Mouse (Mus musculus) testis, postnatal 10 days (tissue): ENCODE measurements around the gene Sele.
"Not testable (repeated sequence)": the region's sequence is repeated elsewhere in the genome, so short reads cannot be mapped to it uniquely, and the experiment has no call there.

ENCODE experiments used
- DNase-seq: peaks from one replicate; pipeline ENCODE4 v3.0.0; 2021; ENCODE audit warnings: low spot score

The Sele gene

GRCm38 (mm10) chr1:164047934-164048333 lies at the start of gene Sele:
TSS of gene Sele (plus strand) at chr1:164048234.
- DNase-seq = no peak

DNA sequence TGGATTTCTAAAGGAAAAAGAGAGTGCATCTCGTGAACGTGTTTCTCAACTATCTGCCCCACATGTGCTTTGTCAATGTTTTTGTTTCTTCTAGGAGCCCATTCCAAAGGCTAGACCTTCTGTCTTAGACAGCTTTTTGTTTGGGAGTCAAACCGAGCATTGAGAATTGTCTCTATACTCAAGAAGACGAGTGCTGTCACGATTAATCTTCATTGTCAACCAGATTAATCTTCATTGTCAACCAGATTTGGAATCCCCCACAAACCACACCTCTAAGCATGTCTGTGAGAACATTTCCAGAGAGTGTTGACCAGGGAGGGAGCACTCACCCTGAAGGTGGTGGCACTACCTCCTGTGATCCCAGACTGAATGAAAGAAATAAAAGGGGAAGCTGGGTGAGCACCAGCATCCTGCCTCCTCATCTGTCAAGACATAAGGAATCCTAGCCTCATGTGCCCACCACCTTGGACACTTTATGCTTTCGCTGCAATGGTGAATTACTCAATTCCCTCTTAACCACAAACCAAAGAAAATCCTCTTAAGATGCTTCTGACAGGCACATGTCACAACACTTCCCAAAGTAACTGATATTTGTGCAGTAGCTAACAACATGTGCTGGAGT lies 46.1 kb upstream of the Sele start:
- DNase-seq = no peak

DNA sequence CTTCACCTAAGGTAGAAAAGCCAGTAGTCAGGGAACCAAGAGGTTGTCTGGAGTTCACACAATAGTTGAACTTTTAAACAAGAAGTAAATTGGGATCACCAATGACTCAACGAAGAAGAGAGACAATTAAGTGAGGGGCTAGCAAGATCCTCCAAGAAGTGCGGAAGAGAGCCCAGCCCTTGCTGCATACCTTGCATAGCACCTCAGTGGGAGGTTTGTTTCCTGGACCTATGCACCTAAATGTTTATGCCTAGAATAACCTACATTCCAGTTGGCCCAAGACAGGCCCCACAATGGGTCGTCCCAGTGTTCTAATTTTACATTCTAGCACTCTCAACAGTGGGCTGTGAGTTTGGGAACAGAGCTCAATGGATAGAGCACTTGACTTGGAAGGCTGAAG lies 43.7 kb upstream of the Sele start:
- DNase-seq = no peak

DNA sequence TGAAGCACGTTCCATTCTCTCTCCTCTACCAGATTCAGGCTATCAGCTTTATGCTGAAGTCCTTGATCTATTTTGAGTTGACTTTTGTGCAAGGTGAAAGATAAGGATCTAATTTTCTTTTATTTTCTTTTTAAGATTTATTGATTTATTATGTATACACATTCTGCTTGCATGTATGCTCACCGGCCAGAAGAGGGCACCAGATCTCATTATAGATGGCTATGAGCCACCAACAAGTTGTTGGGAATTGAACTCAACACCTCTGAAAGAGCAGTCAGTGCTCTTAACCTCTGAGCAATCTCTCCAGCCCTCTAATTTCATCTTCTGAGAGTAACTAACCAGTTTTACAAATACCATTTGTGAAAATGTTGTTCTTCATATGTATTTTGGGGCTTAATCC lies 38.8 kb upstream of the Sele start:
- peak; percentile 59 for DNase-seq

- no peak for DNase-seq
Observed at GRCm38 (mm10) chr1:164014616-164015015, 33.4 kb upstream of the Sele start.

- no peak for DNase-seq
Observed at GRCm38 (mm10) chr1:164018221-164018896, 29.7 kb upstream of the Sele start.

DNA sequence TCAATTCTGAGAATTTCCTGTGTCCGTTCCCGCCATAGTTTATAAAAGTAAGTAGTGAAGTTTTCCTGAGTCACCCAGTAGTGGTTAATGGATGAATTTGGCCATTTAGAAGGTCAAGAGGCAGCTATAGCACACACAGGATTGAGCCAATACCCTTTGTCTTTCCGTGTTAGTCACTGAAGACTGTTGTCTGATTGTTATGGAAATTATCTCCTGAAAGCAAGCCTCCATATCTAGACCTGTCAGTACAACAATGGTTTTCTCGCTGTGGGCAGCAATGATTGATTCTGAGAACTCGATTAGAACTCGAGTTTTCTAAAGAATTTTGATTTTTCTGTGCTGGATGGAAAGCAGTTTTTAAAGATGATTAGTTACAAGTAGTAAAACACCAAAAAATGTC lies 28.2 kb upstream of the Sele start:
- no peak for DNase-seq

- not testable (repeated sequence) for DNase-seq
Observed at GRCm38 (mm10) chr1:164020746-164021145, 27.3 kb upstream of the Sele start.

DNA sequence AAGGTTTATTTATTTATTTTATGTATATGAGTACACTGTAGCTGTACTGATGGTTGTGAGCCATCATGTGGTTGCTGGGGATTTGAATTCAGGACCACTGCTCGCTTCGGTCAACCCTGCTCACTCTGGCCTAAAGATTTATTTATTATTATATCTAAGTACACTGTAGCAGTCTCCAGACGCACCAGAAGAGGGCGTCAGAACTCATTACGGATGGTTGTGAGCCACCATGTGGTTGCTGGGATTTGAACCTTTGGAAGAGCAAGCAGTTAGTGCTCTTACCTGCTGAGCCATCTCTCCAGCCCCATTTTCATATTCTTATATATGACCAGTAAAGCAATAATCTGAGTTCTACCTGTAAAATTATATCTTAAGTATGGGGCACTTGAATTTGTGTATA lies 25.9 kb upstream of the Sele start:
- not testable (repeated sequence) for DNase-seq

DNA sequence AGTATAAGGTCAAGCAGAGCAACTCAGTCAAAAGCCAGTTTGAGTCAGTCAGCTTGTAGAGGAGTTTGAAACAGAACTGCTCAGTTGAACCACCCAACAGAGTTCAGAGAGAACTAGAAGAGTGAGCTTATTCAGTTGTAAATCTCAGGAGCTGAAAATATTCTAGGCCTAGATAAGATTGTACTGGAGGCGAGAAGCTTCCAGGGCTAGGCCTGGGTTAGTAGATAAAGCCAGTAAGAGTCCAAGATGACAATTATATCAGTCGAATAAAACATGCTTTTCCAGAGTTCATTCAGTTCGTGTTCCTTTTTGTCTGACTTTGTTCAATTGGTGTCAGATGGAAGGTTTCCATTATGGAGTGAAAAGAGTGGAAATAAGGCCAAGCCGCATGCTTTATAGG lies 22.3 kb upstream of the Sele start:
- DNase-seq = no peak

GRCm38 (mm10) chr1:164027416-164027815 lies 20.6 kb upstream of the Sele start:
- peak; percentile 53 for DNase-seq

GRCm38 (mm10) chr1:164040385-164041135 lies 7.5 kb upstream of the Sele start:
- DNase-seq = no peak

GRCm38 (mm10) chr1:164043549-164043948 lies 4.5 kb upstream of the Sele start:
- no peak for DNase-seq

DNA sequence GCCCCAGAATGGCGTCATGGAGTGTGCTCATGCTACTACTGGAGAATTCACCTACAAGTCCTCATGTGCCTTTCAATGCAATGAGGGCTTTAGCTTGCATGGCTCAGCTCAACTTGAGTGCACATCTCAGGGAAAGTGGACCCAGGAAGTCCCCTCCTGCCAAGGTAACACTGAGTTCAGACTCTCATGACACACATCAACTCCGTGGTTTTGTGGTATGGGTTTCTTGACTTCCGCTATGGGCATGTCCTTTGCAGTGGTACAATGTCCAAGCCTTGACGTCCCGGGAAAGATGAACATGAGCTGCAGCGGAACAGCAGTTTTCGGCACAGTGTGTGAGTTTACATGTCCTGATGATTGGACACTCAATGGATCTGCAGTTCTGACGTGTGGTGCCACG lies 5.5 kb downstream of the Sele start:
- no peak for DNase-seq

- no peak for DNase-seq
Observed at GRCm38 (mm10) chr1:164054800-164055199, 6.8 kb downstream of the Sele start.

- DNase-seq = no peak
Observed at GRCm38 (mm10) chr1:164060071-164060470, 12.0 kb downstream of the Sele start.

DNA sequence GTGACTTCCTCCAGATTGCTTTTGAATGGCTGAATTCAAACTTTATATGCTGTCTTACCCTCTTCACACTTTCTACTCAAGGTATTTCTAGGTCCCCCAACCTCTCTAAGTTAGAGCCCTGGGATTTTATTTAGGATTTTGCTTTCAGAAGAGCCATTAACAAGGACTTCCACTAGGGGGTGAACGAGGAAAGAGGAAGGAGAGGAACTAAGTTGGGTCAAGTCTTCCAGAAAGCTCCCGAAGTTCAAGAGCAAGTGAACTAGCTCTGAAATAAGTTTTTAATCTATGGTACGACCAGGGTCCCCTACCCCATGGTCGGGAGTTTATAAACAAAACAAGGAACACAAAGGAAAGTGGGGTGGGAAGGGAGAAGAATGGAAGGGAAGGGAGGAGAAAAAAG lies 13.2 kb downstream of the Sele start:
- DNase-seq = no peak

DNA sequence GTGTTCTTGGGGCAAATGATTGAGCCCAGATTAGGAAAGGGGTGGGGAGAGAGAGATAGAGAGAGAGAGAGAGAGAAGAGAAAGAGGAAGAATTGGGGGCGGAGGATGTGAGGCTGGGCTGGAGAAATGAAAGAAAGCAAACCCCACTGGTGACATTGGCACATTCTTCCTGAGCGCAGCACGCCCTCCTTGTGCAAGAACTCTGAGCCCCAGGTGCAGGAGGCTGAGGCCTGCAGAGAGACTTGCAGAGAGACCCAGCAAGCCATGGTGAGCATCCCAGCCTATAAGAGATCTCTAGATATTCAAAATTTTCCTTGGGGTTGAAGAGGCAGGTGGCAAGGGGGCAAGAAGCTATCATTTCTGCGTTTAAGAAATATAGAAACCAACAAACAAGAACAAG lies 13.9 kb downstream of the Sele start, which contains the start of gene Sell:
Sell (plus strand) TSS at position 58 of the 400 bp plus-strand sequence.
- DNase-seq = no peak

DNA sequence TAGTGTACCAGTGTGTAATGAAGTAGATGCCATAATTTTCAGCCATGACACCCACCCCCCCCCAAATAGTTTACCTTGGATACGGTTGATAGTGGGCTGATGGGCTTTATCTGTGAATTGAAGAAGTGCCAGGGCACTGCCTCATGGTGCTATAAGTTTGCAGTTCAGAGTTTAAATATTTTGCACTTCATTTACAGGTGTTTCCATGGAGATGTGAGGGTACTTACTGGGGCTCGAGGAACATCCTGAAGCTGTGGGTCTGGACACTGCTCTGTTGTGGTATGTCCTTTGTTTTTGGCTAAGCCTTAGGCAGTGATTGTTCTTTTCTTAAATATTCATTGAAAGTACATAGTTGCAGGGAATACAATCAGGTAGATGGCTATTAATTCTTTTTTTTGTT lies 14.8 kb downstream of the Sele start:
- no peak for DNase-seq

DNA sequence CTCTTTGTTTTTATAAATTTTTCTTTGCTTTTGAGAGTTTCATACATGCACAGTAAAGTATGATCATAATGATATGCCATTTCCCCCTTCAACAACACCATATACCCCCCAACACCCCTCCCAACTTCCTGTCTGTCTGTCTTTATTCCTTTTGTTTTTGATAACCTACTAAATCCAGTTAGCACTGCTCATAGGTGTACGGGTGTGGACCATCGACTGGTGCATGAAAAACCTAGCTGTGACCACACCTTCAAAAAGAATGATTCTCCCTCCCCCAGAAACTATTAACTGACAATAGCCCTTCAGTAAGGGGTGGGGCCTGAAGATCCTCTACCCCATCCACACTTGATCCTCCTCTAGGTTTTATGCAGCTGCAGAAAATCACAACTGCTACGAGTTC lies 15.7 kb downstream of the Sele start:
- no peak for DNase-seq

- no peak for DNase-seq
Observed at GRCm38 (mm10) chr1:164069261-164069660, 21.2 kb downstream of the Sele start.

DNA sequence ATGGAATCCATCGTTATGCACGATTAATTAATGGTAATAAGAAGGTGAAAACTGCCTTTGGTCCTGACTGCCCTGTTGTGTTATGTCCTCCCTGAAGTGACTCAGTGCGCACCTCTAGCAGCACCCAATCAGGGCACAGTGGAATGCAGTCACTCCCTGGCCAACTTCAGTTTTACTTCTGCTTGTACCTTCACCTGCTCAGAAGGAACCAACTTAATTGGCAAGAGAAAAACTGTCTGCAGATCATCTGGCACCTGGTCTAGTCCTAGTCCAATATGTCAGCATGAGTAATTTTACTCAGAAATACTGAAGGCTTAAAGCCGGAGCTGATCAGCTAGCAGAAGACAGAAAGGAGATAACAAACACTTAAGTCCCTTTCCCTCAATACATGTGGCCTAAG lies 22.4 kb downstream of the Sele start:
- DNase-seq = no peak

DNA sequence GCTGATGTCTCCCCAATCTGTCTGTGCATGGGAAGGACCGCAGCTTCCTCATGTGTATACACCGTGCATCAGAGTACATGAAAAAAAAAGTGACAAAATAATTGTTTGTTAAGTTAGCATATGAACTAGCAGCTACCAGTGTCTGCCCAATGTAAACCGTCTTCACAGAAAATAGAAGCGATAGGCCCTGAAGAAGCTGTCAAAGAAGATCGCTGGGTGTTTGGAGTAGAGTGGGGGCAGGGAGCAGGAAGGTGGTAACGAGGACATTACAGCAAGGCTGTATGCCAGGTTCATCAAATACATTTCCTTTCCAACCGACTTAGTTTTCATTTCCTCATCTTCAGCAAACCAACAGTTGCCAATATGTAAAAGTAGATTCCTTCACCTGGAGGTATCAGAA lies 23.1 kb downstream of the Sele start:
- no peak for DNase-seq
